Mouse (Mus musculus) midbrain, embryonic 15.5 days (tissue): ENCODE results near the gene Upf3b. TPM values are rescaled to one million over a fixed set of nuclear protein-coding genes. Genes with fewer than 3 reads are reported as not detected.
"Not testable (repeated sequence)": the region's sequence is repeated elsewhere in the genome, so short reads cannot be mapped to it uniquely, and the experiment has no call there.

Experiments
- ATAC-seq: fragments of 200-750 bp; cut with Nextera tagmentation; replicated peaks from 2 replicates; pipeline ENCODE4 v1.8.0; 2017; ENCODE audit warnings: moderate TSS enrichment
- H3K27ac ChIP-seq: fragments of 300-500 bp; sonication (generic); 2 replicates; pipeline ENCODE4 v1.5.1; 2015; ENCODE audit warnings: mild to moderate bottlenecking, inconsistent platforms
- H3K27me3 ChIP-seq: fragments of 300-500 bp; sonication (generic); replicated peaks from 2 replicates; pipeline ENCODE4 v1.6.1; 2015; ENCODE audit warnings: inconsistent platforms
- H3K36me3 ChIP-seq: fragments of 300-500 bp; sonication (generic); replicated peaks from 2 replicates; pipeline ENCODE4 v1.6.1; 2015; ENCODE audit warnings: inconsistent platforms
- H3K4me1 ChIP-seq: fragments of 300-500 bp; sonication (generic); 2 replicates; pipeline ENCODE4 v1.6.1; 2015; ENCODE audit warnings: inconsistent platforms
- H3K4me2 ChIP-seq: fragments of 300-500 bp; sonication (generic); 2 replicates; pipeline ENCODE4 v1.6.1; 2015; ENCODE audit warnings: inconsistent platforms, mild to moderate bottlenecking, moderate library complexity
- H3K4me3 ChIP-seq: fragments of 300-500 bp; sonication (generic); 2 replicates; pipeline ENCODE4 v1.5.1; 2015; ENCODE audit warnings: mild to moderate bottlenecking, inconsistent platforms
- H3K9ac ChIP-seq: fragments of 300-500 bp; sonication (generic); 2 replicates; pipeline ENCODE4 v1.6.1; 2015; ENCODE audit warnings: mild to moderate bottlenecking, inconsistent platforms
- H3K9me3 ChIP-seq: fragments of 300-500 bp; sonication (generic); 2 replicates; pipeline ENCODE4 v1.6.1; 2016; ENCODE audit warnings: inconsistent platforms
- WGBS: fragments of 180-500 bp; shearing (Covaris S2); methylation state at CpG from one replicate; pipeline ENCODE4 v1.1.7; 2015; ENCODE audit warnings: mixed read lengths; 5-methylcytosine and 5-hydroxymethylcytosine counted together
- polyA plus RNA-seq: library from polyadenylated mRNA; unstranded; fragments of >200 nt; fragmentation: Nextera tagmentation; extraction: Ambion mirVana; gene quantifications from 2 replicates; pipeline ENCODE4 v1.2.1, GENCODE M21; 2015

Gene Upf3b
- polyA plus RNA-seq, 1 experiment from 2014 or later, result 36.2 TPM

GRCm38 (mm10) chrX:37103826-37104225 is 6.3 kb downstream of the Upf3b start:
- 77% methylated on average over 2 of the region's 2 CpGs for WGBS
- ATAC-seq, result no peak
- peaks cover 3% of the 10 kb centered on the region; the same call in 1 of the 2 replicates for H3K4me1 ChIP-seq
- H3K36me3 ChIP-seq, result no peaks in the 10 kb centered on the region
- H3K9ac ChIP-seq, result no peak overlapping the region
- no peak overlapping the region for H3K27ac ChIP-seq
- H3K27me3 ChIP-seq, result no peaks in the 10 kb centered on the region
- H3K4me2 ChIP-seq, result no peak overlapping the region
- H3K4me3 ChIP-seq, result no peak overlapping the region
- no peaks in the 10 kb centered on the region for H3K9me3 ChIP-seq

- ATAC-seq, result no peak
- no peak overlapping the region for H3K4me2 ChIP-seq
- no peak overlapping the region for H3K9ac ChIP-seq
- no peaks in the 10 kb centered on the region; the same call in 1 of the 2 replicates for H3K36me3 ChIP-seq
- 95% methylated on average over 3 of the region's 3 CpGs for whole genome bisulfite sequencing
- H3K27me3 ChIP-seq, result no peaks in the 10 kb centered on the region
- no peaks in the 10 kb centered on the region for H3K9me3 ChIP-seq
- H3K4me1 ChIP-seq, result no peaks in the 10 kb centered on the region
- H3K4me3 ChIP-seq, result no peak overlapping the region
- no peak overlapping the region for H3K27ac ChIP-seq
Observed at GRCm38 (mm10) chrX:37098681-37099080, 11.4 kb downstream of the Upf3b start.

- 90% methylated on average over 11 of the region's 11 CpGs for WGBS
- H3K27ac ChIP-seq, result no peak overlapping the region
- H3K36me3 ChIP-seq, result no peaks in the 10 kb centered on the region; the same call in 1 of the 2 replicates
- no peak overlapping the region for H3K9ac ChIP-seq
- no peak overlapping the region for H3K4me2 ChIP-seq
- ATAC-seq, result no peak
- H3K4me1 ChIP-seq, result no peaks in the 10 kb centered on the region
- H3K27me3 ChIP-seq, result no peaks in the 10 kb centered on the region
- no peak overlapping the region for H3K4me3 ChIP-seq
- no peaks in the 10 kb centered on the region for H3K9me3 ChIP-seq
Observed at GRCm38 (mm10) chrX:37095106-37095768, 14.9 kb downstream of the Upf3b start.

- Histone ChIP-seq H3K9me3 (no peaks in the 10 kb centered on the region), H3K27me3 (no peaks in the 10 kb centered on the region), H3K4me2 (no peak overlapping the region), H3K9ac (no peak overlapping the region), H3K36me3 (no peaks in the 10 kb centered on the region; the same call in 1 of the 2 replicates), H3K4me1 (no peaks in the 10 kb centered on the region), H3K4me3 (no peak overlapping the region), H3K27ac (no peak overlapping the region)
- WGBS, result 96% methylated on average over 3 of the region's 3 CpGs
- ATAC-seq, result no peak
Observed at GRCm38 (mm10) chrX:37091457-37091856, 18.7 kb downstream of the Upf3b start.

- Histone ChIP-seq H3K9ac (no peak overlapping the region), H3K36me3 (no peaks in the 10 kb centered on the region), H3K4me1 (no peaks in the 10 kb centered on the region), H3K4me2 (no peak overlapping the region), H3K27ac (no peak overlapping the region), H3K4me3 (no peak overlapping the region), H3K27me3 (no peaks in the 10 kb centered on the region), H3K9me3 (no peaks in the 10 kb centered on the region)
- ATAC-seq, result no peak
- 78% methylated on average over 1 of the region's 1 CpGs for WGBS
Observed at GRCm38 (mm10) chrX:37088778-37089177, 21.3 kb downstream of the Upf3b start.

- peaks cover 10% of the 10 kb centered on the region for H3K4me1 ChIP-seq
- H3K9ac ChIP-seq, result no peak overlapping the region
Observed at GRCm38 (mm10) chrX:37085665-37086064, 24.5 kb downstream of the Upf3b start.

GRCm38 (mm10) chrX:37084927-37085660 is 25.0 kb downstream of the Upf3b start, which contains the start of gene Rpl39:
Gene Rpl39, minus strand, starts transcription at chrX:37085402.
- Histone ChIP-seq H3K27ac (peak within 1 kb of the TSS; percentile 91), H3K4me1 (peaks cover 10% of the 10 kb centered on the region), H3K9ac (peak within 1 kb of the TSS; percentile 58), H3K9me3 (no peaks in the 10 kb centered on the region), H3K27me3 (no peaks in the 10 kb centered on the region), H3K4me3 (peak within 1 kb of the TSS; percentile 53), H3K4me2 (peak within 1 kb of the TSS; percentile 64), H3K36me3 (no peaks in the 10 kb centered on the region)
- 16% methylated on average over 38 of the region's 38 CpGs for WGBS
- ATAC-seq, result peak; percentile 96

More at GRCm38 (mm10) chrX:37085665-37086064, 24.5 kb downstream of the Upf3b start:
- Histone ChIP-seq H3K36me3 (no peaks in the 10 kb centered on the region), H3K4me3 (peak overlapping the region; percentile 53), H3K27ac (peak overlapping the region; percentile 91), H3K27me3 (no peaks in the 10 kb centered on the region), H3K9me3 (no peaks in the 10 kb centered on the region), H3K4me2 (peak overlapping the region; percentile 64)
- no peak; the same call in 1 of the 2 replicates for ATAC-seq
- 23% methylated on average over 9 of the region's 9 CpGs for WGBS

- H3K4me1 ChIP-seq, result peaks cover 10% of the 10 kb centered on the region
Observed at GRCm38 (mm10) chrX:37084318-37084926, 25.7 kb downstream of the Upf3b start.

GRCm38 (mm10) chrX:37081194-37081593 is 28.9 kb downstream of the Upf3b start:
- Histone ChIP-seq H3K4me1 (peaks cover 10% of the 10 kb centered on the region), H3K27me3 (no peaks in the 10 kb centered on the region), H3K4me2 (no peak overlapping the region), H3K36me3 (no peaks in the 10 kb centered on the region), H3K9ac (no peak overlapping the region), H3K27ac (no peak overlapping the region), H3K4me3 (no peak overlapping the region), H3K9me3 (no peaks in the 10 kb centered on the region)
- 59% methylated on average over 6 of the region's 6 CpGs for WGBS
- ATAC-seq, result no peak

More at GRCm38 (mm10) chrX:37084318-37084926, 25.7 kb downstream of the Upf3b start:
- Histone ChIP-seq H3K27me3 (no peaks in the 10 kb centered on the region), H3K36me3 (no peaks in the 10 kb centered on the region), H3K27ac (peak overlapping the region; percentile 91), H3K4me2 (peak overlapping the region; percentile 64), H3K4me3 (peak overlapping the region; percentile 53), H3K9ac (peak overlapping the region; percentile 58), H3K9me3 (no peaks in the 10 kb centered on the region)
- peak; percentile 31 for ATAC-seq
- 17% methylated on average over 19 of the region's 19 CpGs for WGBS

GRCm38 (mm10) chrX:37080345-37080744 is 29.8 kb downstream of the Upf3b start:
- H3K36me3 ChIP-seq, H3K4me3 ChIP-seq, ATAC-seq, H3K4me2 ChIP-seq, H3K27ac ChIP-seq, H3K9me3 ChIP-seq, H3K27me3 ChIP-seq, H3K9ac ChIP-seq: not testable (repeated sequence)
- 82% methylated on average over 4 of the region's 4 CpGs for WGBS
- H3K4me1 ChIP-seq, result peaks cover 10% of the 10 kb centered on the region

GRCm38 (mm10) chrX:37076651-37077050 is 33.5 kb downstream of the Upf3b start:
- H3K36me3 ChIP-seq, result no peaks in the 10 kb centered on the region
- no peak overlapping the region for H3K4me3 ChIP-seq
- no peaks in the 10 kb centered on the region for H3K27me3 ChIP-seq
- no peak overlapping the region for H3K9ac ChIP-seq
- 79% methylated on average over 8 of the region's 8 CpGs for WGBS
- no peak overlapping the region for H3K4me2 ChIP-seq
- no peak overlapping the region for H3K27ac ChIP-seq
- no peak for ATAC-seq
- no peaks in the 10 kb centered on the region for H3K9me3 ChIP-seq
- H3K4me1 ChIP-seq, result no peaks in the 10 kb centered on the region

- Histone ChIP-seq H3K36me3 (no peaks in the 10 kb centered on the region), H3K27me3 (no peaks in the 10 kb centered on the region), H3K4me2 (no peak overlapping the region), H3K27ac (no peak overlapping the region), H3K9ac (no peak overlapping the region), H3K4me3 (no peak overlapping the region), H3K4me1 (no peaks in the 10 kb centered on the region), H3K9me3 (no peaks in the 10 kb centered on the region)
- 45% methylated on average over 9 of the region's 9 CpGs for WGBS
- ATAC-seq, result peak; percentile 74; the same call in 1 of the 2 replicates
Observed at GRCm38 (mm10) chrX:37074262-37074892, 35.7 kb downstream of the Upf3b start.
